Mouse (Mus musculus): ENCODE results near the gene Pcgf5.

Gene Pcgf5

DNA sequence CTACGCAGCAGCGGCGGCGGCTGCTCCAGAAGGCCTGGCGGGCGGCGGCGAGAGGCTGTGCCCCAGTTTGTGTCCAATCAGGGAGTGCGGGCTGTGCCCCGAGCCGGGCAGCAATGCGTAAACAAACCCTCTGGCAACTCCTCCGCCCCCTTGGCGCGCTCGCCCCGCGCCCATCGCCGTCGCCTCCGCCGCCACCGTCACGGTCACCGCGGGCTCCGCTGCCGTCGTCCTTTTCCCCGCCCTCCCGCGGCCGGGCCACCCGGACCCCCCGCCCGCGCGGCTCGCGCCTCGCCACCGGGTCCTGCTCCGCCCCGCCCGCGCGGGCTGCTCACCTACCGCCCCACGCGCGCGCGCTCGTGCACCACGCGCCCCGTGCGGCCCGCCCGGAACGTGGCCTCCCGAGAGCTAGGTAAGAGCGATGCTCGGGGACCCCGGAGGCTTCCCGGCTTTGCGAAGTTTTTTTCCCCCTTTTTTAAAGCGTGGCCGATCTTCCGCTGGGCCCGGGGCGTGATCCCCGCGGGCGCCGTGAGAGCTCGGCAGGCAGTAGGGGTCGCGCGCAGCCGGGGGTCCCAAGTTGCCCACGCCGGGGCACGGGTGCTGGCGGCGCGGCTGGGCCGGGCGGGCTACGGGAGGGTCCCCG is at the start of gene Pcgf5:
TSS of gene Pcgf5 (plus strand) at position 149 of the 640 bp plus-strand sequence.
- peak; percentile 42 to 56 for DNase-seq (ENCODE audit: low spot score in 2 of 2)

DNA sequence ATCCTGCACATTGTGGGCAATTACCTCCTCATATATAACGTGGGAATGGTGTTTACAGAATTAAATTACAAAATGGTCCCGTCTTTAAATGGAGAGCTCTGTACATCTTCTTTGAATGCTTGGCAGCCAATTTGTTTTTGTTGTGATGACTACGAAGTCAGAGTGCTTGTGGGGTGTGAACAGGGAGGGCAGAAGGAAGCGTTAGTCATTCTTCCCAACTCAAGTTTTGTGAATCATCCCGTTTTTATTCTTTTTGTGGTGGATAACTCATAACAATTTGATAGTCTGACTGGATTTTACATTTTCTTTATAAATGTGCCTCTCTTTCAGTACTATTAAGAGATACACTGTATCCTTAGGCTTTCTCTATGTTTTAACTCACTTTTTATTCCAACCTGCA is 42.6 kb upstream of the Pcgf5 start:
- no peak for DNase-seq (ENCODE audit: low spot score in 2 of 2)

- no peak for DNase-seq (ENCODE audit: low spot score in 2 of 2)
Measured at GRCm38 (mm10) chr19:36314010-36314409, 34.1 kb upstream of the Pcgf5 start.

DNA sequence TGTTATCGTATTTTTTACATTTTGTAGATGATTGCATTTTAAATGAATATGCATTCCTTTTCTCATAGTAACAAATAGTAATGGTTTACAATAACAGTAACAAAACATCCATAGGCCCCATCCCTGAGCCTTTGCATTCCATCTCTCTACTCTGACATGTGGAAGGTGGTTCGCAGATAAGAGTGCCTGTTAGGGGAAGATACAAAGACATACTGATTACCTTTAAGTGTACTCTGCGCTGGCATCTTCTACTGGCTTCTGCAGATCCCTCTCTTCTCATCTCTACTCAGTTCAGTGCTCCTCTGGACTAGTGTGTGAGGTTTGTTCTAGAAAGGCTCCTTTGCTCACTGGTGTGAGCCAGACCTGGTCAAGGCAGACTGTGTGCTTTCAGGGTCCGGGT is 28.4 kb upstream of the Pcgf5 start:
- DNase-seq (ENCODE audit: low spot score in 2 of 2) = no peak

- DNase-seq (ENCODE audit: low spot score in 2 of 2) = no peak
Measured at GRCm38 (mm10) chr19:36321066-36321465, 27.0 kb upstream of the Pcgf5 start.

DNA sequence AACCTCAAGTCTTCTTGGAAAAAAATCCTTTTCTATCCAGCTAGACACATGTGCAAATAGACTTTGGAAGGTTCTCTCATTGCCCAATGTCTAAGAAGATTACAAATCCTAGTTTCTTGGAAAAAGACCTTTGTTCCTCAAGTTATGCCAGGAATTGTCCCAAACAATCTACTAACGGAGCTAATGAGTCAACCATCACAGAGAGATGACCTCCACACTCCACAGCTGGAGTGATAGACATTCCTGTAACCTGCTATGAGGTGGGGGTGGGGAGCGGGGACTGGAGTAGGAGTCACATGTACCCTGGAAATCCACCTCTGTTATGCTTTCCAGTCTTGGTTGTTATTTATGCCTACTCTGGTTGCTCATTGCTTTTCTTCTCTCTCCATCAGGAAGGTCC is 24.8 kb upstream of the Pcgf5 start:
- DNase-seq (ENCODE audit: low spot score in 2 of 2) = no peak

DNA sequence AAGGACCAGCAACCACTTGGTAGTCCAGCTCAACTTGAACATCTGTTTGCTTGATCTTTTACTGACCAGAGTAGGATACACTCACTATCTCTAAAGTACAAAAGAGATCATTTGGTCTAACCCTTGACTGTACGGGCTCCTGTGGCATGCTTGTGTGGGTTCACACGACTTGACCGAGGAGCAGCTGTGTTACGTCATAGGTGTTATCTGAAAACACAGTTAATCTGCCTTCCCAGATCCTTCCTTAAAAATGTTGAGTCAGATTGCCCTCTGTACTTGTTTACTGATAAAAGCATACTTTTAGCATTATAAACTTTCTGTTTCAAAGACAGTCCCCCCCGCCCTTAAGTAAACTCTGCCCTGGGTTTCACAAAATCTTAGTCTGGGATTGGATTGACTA is 19.4 kb upstream of the Pcgf5 start:
- DNase-seq (ENCODE audit: low spot score in 2 of 2) = no peak

- no peak for DNase-seq (ENCODE audit: low spot score in 2 of 2)
Measured at GRCm38 (mm10) chr19:36347376-36347775, 733 bp upstream of the Pcgf5 start.

- no peak for DNase-seq (ENCODE audit: low spot score in 2 of 2)
Measured at GRCm38 (mm10) chr19:36347831-36348160, 313 bp upstream of the Pcgf5 start.

DNA sequence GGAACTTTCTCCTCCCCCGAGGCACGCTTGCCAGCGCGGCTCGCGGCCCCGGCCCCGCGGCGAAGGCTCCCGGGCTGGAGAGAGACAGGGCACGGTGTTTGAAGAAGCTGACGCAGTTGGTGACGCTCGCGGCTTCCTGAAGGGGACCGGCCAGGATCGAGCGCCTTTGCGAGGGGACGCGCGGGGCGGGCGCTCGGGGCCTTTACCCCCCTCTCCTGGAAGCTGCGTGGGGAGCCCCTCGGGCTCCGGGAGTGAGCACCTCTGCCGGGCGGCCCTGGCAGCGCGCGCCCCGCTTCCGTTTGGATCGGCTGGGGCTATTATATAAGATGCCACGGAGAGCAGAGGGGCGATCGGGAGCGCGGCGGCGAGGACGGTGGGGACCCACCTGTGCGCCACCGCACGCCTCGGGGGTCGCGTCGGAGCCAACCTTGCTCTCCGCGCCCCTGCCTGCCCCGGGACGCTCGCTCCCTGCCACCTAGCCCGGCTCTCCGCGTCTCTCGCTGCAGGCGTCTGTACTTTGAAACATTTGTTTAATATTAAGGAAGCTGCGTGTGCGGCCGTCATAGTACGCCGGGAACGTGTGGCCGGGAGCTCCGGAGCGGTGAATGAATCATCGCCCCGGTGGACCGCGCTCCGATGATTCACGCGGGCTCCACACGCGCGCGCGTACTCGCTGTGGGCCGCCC is 835 bp downstream of the Pcgf5 start:
- DNase-seq (ENCODE audit: low spot score in 2 of 2) = peak; percentile 34 to 49

DNA sequence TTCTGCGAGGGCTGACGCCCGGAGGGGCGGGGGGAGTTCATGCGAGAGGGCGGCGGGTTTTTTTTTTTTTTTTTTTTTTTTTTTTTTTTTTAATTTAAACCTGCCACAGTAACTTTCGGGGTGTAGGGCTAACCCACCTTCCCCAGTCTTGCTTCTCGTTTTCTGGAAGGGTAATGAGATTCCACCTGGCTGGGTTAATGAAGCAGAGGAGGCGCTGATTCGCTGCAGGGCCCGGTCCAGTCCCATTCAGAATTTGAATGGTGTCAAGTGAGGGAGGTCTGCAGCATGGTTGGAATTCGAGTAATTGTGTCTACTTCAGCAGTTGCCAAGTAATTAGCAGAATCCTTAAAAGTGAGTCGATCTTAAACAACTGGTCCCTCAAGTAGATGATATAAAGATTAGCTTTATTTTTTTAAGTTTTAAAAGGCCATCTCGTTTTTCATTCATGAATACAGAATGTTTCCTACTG is 1.4 kb downstream of the Pcgf5 start:
- DNase-seq (ENCODE audit: low spot score in 2 of 2) = no peak

DNA sequence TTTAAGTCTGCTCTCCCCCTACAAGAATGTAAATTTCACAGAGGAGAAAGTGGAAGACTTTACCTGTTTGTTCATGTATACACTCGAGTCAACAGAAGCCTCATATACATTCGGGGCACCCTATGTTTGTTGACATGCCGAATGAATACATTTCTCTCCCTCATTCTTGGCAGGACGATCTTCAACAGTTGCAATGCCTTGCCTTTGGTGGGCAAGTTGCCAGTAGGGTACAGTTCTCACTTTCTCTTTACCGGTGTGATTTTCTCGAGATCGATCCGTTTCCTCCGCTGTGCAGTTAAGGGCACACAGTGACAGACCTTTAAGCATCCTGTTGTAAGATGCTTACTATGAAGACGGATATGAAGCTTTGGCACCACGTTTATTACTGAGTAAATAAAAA is 2.1 kb downstream of the Pcgf5 start:
- DNase-seq (ENCODE audit: low spot score in 2 of 2) = no peak

DNA sequence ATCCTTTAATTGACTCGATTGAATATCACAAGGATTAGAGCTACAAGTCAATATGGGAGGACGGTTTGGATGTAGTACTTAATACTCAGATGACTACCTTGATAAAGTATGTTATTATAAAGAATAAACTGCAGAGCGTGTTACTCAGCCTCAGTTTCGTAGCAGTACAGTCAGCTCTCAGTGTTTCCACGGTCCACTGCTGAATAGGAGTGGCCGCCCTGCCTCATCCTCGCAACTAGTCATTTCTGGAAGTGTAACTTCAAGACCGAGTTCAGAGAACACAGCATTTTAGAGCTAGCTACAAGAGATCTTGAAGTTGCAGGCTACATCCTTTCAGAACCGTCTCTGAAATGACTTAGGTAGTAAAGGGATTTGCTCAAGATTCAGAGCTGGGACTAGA is 2.8 kb downstream of the Pcgf5 start:
- no peak for DNase-seq (ENCODE audit: low spot score in 2 of 2)

GRCm38 (mm10) chr19:36362541-36362940 is 14.4 kb downstream of the Pcgf5 start:
- DNase-seq (ENCODE audit: low spot score in 2 of 2) = no peak

DNA sequence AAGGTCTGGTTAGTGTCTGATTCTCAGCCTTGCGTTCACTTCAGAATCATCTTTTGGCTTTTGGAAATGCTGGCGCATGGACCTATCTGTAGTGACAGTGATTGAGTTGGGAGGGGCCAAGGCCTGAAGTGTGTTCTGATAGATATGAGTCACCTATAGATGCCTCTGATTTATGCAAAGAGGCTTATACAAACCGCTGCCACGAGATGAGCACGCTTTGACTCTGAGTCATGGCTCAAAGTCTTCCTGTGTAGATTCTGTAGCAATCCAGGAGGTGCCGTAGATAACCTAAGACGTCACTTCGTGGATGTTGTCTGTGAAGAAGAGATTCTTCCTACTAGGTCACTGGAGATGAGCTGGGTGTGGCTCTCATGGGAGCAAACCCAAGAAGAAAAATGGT is 16.6 kb downstream of the Pcgf5 start:
- no peak for DNase-seq (ENCODE audit: low spot score in 2 of 2)

GRCm38 (mm10) chr19:36371478-36371877 is 23.4 kb downstream of the Pcgf5 start:
- no peak for DNase-seq (ENCODE audit: low spot score in 2 of 2)

GRCm38 (mm10) chr19:36373056-36373621 is 25.0 kb downstream of the Pcgf5 start:
- no peak for DNase-seq (ENCODE audit: low spot score in 2 of 2)

DNA sequence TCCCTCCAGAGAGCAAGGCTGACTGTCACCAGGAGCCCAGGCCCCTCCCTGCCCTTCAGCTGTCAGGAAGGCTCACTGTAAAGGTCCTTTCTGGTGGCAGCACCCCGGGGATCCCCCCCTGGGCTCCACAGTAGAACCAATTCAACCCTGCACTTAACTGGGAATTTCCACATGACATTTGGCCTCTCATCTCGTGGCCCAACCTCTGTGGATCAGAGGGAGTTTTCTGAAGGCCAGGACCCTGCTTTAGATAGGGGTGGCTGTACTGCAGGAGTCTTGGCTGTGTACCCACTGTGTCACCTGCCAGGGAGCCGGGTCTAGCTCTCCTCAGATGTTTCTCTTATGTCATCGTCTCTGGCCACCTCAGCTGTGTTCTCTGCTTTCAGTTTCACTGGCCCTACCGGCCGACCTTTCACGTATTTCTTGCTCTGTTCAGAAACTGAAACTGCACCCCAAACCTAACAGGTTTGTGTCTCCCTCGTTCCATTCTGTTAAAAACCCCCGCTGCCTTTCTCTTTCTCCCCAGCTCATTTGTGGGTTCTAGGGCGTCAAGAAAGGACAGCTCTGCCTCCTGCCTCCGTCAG is 27.2 kb downstream of the Pcgf5 start:
- DNase-seq (ENCODE audit: low spot score in 2 of 2) = peak in 1 of 2 experiments; percentile 42

- DNase-seq (ENCODE audit: low spot score in 2 of 2) = no peak
Measured at GRCm38 (mm10) chr19:36377729-36378128, 29.6 kb downstream of the Pcgf5 start.

DNA sequence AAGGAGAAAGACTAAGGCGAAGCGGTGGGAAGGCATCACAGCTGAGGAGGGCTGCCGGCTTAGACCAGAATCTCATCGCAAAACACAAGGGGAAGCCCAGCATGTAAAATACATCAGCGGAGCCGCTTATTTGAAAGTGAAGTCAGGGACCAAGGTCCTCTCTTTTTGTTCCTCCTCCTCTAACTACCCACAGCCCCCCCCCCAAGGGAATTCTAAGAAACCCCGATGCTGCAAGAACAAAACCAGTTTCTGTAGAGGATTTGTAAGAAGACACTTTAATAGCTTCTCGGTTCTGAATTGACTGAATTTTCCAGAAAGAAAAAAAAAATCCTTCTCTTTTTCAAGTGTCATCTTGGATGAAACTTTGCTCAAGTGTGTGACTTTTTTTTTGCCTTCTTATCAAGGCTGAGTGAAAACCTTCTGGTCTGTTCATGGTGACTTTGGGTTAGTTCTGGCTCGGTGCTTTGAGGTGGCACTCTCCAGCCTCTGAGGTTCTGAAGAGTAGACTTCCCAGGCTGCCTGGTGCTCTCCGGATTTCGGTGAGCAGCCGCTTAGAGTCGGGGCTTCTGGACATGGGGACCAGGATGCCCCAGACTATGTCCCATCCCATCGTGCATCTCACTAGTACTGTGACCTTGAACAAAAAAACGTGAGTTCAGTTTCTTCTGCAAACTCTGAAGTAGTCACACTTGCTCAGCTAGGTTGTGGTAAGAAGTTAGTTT is 30.6 kb downstream of the Pcgf5 start:
- no peak for DNase-seq (ENCODE audit: low spot score in 2 of 2)

DNA sequence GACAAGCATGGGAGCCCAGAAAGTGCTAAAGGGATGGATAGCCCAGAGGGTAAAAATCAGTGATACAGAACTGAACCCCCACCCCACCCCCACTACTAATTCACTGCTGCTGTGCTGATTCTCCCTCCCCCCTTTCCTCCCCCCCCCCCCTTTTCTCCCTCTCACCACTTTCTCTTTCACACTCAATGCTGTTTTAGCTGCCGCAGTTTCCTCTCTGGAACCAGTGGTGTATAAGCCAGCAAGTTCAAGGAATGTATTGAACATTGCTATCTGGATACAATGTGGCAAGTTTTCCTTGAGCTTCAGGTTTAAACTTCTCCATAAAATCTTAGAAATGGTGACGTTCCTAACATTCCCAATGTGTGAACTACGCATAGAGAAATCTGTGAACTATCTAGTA is 34.8 kb downstream of the Pcgf5 start:
- no peak for DNase-seq (ENCODE audit: low spot score in 2 of 2)

- DNase-seq (ENCODE audit: low spot score in 2 of 2) = no peak
Measured at GRCm38 (mm10) chr19:36383977-36384376, 35.9 kb downstream of the Pcgf5 start.

Data from spleen, postnatal 10 days (tissue).